Mouse (Mus musculus) bone marrow, adult 2 months (tissue): ENCODE measurements around the gene Antxr1. TPM values are rescaled to one million over a fixed set of nuclear protein-coding genes. Genes with fewer than 3 reads are reported as not detected.

Experiments used
- H3K27ac ChIP-seq: fragments of 200-500 bp; 2 replicates; pipeline ENCODE4 v1.5.1; 2012; ENCODE audit warnings: low read depth, mild to moderate bottlenecking, control low read depth, inconsistent platforms, low read length; ENCODE audit not compliant: control insufficient read depth, poor library complexity, insufficient read depth
- H3K4me1 ChIP-seq: fragments of 200-500 bp; 2 replicates; pipeline ENCODE4 v1.6.1; 2011; ENCODE audit warnings: low read length; ENCODE audit not compliant: control insufficient read depth, insufficient read depth
- H3K4me3 ChIP-seq: fragments of 200-500 bp; replicated peaks from 2 replicates; pipeline ENCODE3; 2011; ENCODE audit warnings: mild to moderate bottlenecking, low read depth, low read length, control low read depth; ENCODE audit not compliant: control insufficient read depth
- CTCF ChIP-seq: fragments of 200-500 bp; IDR thresholded peaks from 2 replicates; pipeline ENCODE4 v1.5.1; 2011; ENCODE audit warnings: low read length, control low read depth; ENCODE audit not compliant: control insufficient read depth, insufficient read depth
- POLR2A ChIP-seq: fragments of 200-500 bp; IDR thresholded peaks from 2 replicates; pipeline ENCODE4 v1.6.1; 2011; ENCODE audit warnings: low read depth, mild to moderate bottlenecking, control low read depth, low read length, borderline replicate concordance; ENCODE audit not compliant: control insufficient read depth
- WGBS: fragments of 180-500 bp; shearing (Covaris S2); methylation state at CpG from one replicate; pipeline ENCODE4 v1.1.7; 2018; 5-methylcytosine and 5-hydroxymethylcytosine counted together
- polyA plus RNA-seq: library from polyadenylated mRNA; stranded (reverse); fragments of >200 nt; gene quantifications from 2 replicates; pipeline ENCODE4 v1.2.4, GENCODE M21; 2011; ENCODE audit warnings: low replicate concordance; ENCODE audit not compliant: missing spikeins, insufficient read depth, insufficient read length

Antxr1 gene
- polyA plus RNA-seq, 1 experiment: 5.3 TPM

- 69% methylated on average over 4 of the region's 4 CpGs for WGBS
- no peak for TF ChIP-seq POLR2A
- TF ChIP-seq CTCF: no peak
- Histone ChIP-seq H3K4me1 (no peaks in the 10 kb centered on the region), H3K4me3 (no peak overlapping the region), H3K27ac (no peak overlapping the region)
Measured at GRCm38 (mm10) chr6:87226315-87226714, 109.3 kb downstream of the Antxr1 start.

- 90% methylated on average over 1 of the region's 1 CpGs for WGBS
- no peak for TF ChIP-seq CTCF
- no peak for TF ChIP-seq POLR2A
- Histone ChIP-seq H3K4me1 (no peaks in the 10 kb centered on the region), H3K4me3 (no peak overlapping the region), H3K27ac (no peak overlapping the region)
Measured at GRCm38 (mm10) chr6:87225286-87225685, 110.3 kb downstream of the Antxr1 start.

- Histone ChIP-seq H3K4me3 (no peak overlapping the region), H3K27ac (no peak overlapping the region), H3K4me1 (no peaks in the 10 kb centered on the region)
- 79% methylated on average over 10 of the region's 10 CpGs for WGBS
- TF ChIP-seq CTCF: no peak
- no peak for TF ChIP-seq POLR2A
Measured at GRCm38 (mm10) chr6:87222854-87223631, 112.6 kb downstream of the Antxr1 start.

GRCm38 (mm10) chr6:87219061-87219992, 116.3 kb downstream of the Antxr1 start:
- Histone ChIP-seq H3K4me1 (no peaks in the 10 kb centered on the region), H3K4me3 (no peak overlapping the region), H3K27ac (no peak overlapping the region)
- TF ChIP-seq CTCF (no peak), POLR2A (no peak)
- 74% methylated on average over 13 of the region's 13 CpGs for WGBS

- 68% methylated on average over 2 of the region's 2 CpGs for WGBS
- TF ChIP-seq POLR2A (no peak), CTCF (no peak)
Measured at GRCm38 (mm10) chr6:87216114-87216591, 119.5 kb downstream of the Antxr1 start.

GRCm38 (mm10) chr6:87213262-87213661, 122.4 kb downstream of the Antxr1 start:
- H3K27ac ChIP-seq: no peak overlapping the region
- H3K4me3 ChIP-seq: no peak overlapping the region
- TF ChIP-seq POLR2A (no peak), CTCF (no peak)
- 0 out of 2 replicates have a peak, but pooled peaks cover 1% of the 10 kb centered on the region for H3K4me1 ChIP-seq
- WGBS: 64% methylated on average over 7 of the region's 7 CpGs

More at GRCm38 (mm10) chr6:87216114-87216591, 119.5 kb downstream of the Antxr1 start:
- Histone ChIP-seq H3K27ac (no peak overlapping the region), H3K4me1 (no peaks in the 10 kb centered on the region), H3K4me3 (no peak overlapping the region)

- Histone ChIP-seq H3K27ac (no peak overlapping the region), H3K4me1 (peaks cover 1% of the 10 kb centered on the region), H3K4me3 (no peak overlapping the region)
- WGBS: 65% methylated on average over 3 of the region's 3 CpGs
- TF ChIP-seq CTCF: no peak
- TF ChIP-seq POLR2A: no peak
Measured at GRCm38 (mm10) chr6:87211551-87211950, 124.1 kb downstream of the Antxr1 start.
